Mouse (Mus musculus) v-Abl transformed pro-B cells (cell line): Measurements from ENCODE around the gene Sppl2b.

ENCODE experiments used
- in situ Hi-C, 2 experiments: fragments of 400-800 bp; cut with MboI; formaldehyde crosslinking; loops; one replicate each; pipeline ENCODE4 v1.15.1; 2025; ENCODE audit not compliant: unreplicated experiment in 2 of 2

Gene Sppl2b

GRCm38 (mm10) chr10:80843931-80844547 lies 11.0 kb upstream of the Sppl2b start, which contains the start of gene Lingo3:
Gene Lingo3, minus strand, starts transcription at chr10:80844039.
- in situ Hi-C loops: no loop called here

GRCm38 (mm10) chr10:80845055-80845693 lies 9.9 kb upstream of the Sppl2b start:
- in situ Hi-C loops: no loop called here

GRCm38 (mm10) chr10:80845732-80846131 lies 9.3 kb upstream of the Sppl2b start:
- in situ Hi-C loops: no loop called here

- in situ Hi-C loops: no loop called here
Measured at GRCm38 (mm10) chr10:80848571-80848970, 6.5 kb upstream of the Sppl2b start.

GRCm38 (mm10) chr10:80855749-80856073 lies 636 bp downstream of the Sppl2b start:
- in situ Hi-C loops: no loop called here

GRCm38 (mm10) chr10:80856267-80856666 lies 1.2 kb downstream of the Sppl2b start:
- in situ Hi-C loops: no loop called here

GRCm38 (mm10) chr10:80856908-80857307 lies 1.8 kb downstream of the Sppl2b start:
- in situ Hi-C loops: no loop called here

- in situ Hi-C loops: no loop called here
Measured at GRCm38 (mm10) chr10:80857386-80857785, 2.3 kb downstream of the Sppl2b start.

GRCm38 (mm10) chr10:80857848-80858247 lies 2.8 kb downstream of the Sppl2b start:
- in situ Hi-C loops: no loop called here

GRCm38 (mm10) chr10:80858350-80858935 lies 3.4 kb downstream of the Sppl2b start:
- in situ Hi-C loops: no loop called here

- in situ Hi-C loops: no loop called here
Measured at GRCm38 (mm10) chr10:80862305-80862704, 7.2 kb downstream of the Sppl2b start.

- in situ Hi-C loops: no loop called here
Measured at GRCm38 (mm10) chr10:80864446-80864845, 9.4 kb downstream of the Sppl2b start.

- in situ Hi-C loops: no loop called here
Measured at GRCm38 (mm10) chr10:80870993-80871392, 15.9 kb downstream of the Sppl2b start.

GRCm38 (mm10) chr10:80871581-80871980 lies 16.5 kb downstream of the Sppl2b start, which contains the start of gene Tmprss9:
Gene Tmprss9, plus strand, starts transcription at chr10:80871848.
- in situ Hi-C loops: no loop called here

GRCm38 (mm10) chr10:80874035-80874434 lies 19.0 kb downstream of the Sppl2b start:
- in situ Hi-C loops: no loop called here

GRCm38 (mm10) chr10:80876028-80876427 lies 21.0 kb downstream of the Sppl2b start:
- in situ Hi-C loops: loop anchor here (5.0 to 25.0 kb wide), 3 partner anchors 54 to 314 kb away; partner anchors contain the start of gene Rexo1 (in 1 of the 2)

GRCm38 (mm10) chr10:80876594-80876993 lies 21.5 kb downstream of the Sppl2b start:
- in situ Hi-C loops: loop anchor here (5.0 to 25.0 kb wide), 3 partner anchors 54 to 314 kb away; partner anchors contain the start of gene Rexo1 (in 1 of the 2)

GRCm38 (mm10) chr10:80880131-80880641 lies 25.1 kb downstream of the Sppl2b start:
- in situ Hi-C loops: loop anchor here (5.0 to 25.0 kb wide), 4 partner anchors 47 to 318 kb away; partner anchors contain the start of gene Rexo1 (in 1 of the 2)

GRCm38 (mm10) chr10:80880901-80881300 lies 25.8 kb downstream of the Sppl2b start:
- in situ Hi-C loops: loop anchor here (5.0 to 25.0 kb wide), 4 partner anchors 46 to 319 kb away; partner anchors contain the start of gene Rexo1 (in 1 of the 2)

GRCm38 (mm10) chr10:80881301-80881700 lies 26.2 kb downstream of the Sppl2b start:
- in situ Hi-C loops: loop anchor here (5.0 to 25.0 kb wide), 4 partner anchors 46 to 319 kb away; partner anchors contain the start of gene Rexo1 (in 1 of the 2)

- in situ Hi-C loops: loop anchor here (5.0 to 25.0 kb wide), 2 partner anchors 40 to 325 kb away; partner anchors contain the start of gene Rexo1 (in 1 of the 2)
Measured at GRCm38 (mm10) chr10:80887181-80887580, 32.1 kb downstream of the Sppl2b start.
